Mouse (Mus musculus) monocyte, adult 2 months (primary cell): ENCODE measurements at regions not wholly inside any gene's neighbourhood (a gene's known extent, or its start where the extent isn't known, plus 50 kb on each side); places are given as distances from the start of the nearest gene placed in this dataset.

ENCODE experiments used
- DNase-seq, 2 experiments: peaks; one replicate each; pipeline ENCODE4 v3.0.0; 2022; ENCODE audit warnings: low spot score in 2 of 2, low read depth in 1 of 2

DNA sequence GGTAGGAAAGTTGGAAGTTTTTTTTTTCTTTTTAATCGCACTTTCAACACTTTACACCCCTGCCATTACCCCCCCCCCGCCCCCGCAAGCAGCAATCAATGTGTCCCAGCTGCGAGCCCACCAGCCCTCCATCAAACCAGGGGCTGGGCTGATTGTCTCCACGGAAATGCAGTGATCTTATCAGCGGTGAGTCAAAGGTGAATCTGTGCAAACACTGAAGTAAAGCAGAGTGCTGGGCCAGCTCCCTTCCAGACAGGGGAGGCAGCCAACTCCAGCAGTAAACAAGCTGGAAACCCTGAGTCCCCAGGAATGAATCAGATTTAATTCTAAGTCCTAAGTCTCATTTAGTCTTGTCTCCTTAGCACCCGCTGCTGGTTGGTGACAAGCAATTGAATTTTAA, 234.3 kb upstream of the Gpc5 start:
- no peak for DNase-seq

DNA sequence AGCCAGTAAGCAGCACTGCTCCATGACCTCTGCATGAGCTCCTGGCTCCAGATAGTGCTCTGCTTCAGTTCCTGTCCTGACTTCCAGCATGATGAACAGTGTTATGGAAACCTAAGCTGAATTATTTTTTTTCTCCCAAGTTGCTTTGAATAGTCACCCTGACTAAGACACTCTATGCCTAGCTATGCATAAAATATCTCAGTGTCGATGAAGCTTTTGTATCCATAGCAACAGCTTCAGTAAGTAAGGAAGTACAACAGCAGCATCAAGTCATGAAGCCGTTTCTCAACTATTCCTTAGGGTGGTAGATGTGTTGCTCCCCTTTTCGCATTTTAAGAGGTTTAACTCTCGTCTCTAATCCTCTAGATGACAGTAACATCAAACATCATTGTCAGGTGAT, 228.4 kb upstream of the Gpc5 start:
- DNase-seq, result no peak

DNA sequence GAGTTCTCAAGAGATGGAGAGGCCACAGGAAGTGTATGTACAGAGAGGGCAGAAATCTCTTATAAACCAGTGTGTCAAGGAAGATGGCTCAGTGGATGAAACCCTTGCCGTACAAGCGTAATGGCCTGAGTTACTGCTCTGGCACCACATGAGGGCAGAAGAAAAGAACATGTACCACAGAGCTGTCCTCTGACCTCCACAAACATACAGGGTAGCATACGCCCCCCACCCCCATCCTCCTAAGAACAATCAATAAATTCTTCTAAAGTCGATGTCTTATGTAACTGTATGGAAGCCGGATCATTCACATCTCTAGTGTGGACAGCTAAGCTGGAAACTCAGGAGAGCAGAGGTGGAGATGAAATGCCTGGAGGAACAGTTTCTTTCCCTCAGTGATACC, 227.9 kb upstream of the Gpc5 start:
- DNase-seq, result no peak

DNA sequence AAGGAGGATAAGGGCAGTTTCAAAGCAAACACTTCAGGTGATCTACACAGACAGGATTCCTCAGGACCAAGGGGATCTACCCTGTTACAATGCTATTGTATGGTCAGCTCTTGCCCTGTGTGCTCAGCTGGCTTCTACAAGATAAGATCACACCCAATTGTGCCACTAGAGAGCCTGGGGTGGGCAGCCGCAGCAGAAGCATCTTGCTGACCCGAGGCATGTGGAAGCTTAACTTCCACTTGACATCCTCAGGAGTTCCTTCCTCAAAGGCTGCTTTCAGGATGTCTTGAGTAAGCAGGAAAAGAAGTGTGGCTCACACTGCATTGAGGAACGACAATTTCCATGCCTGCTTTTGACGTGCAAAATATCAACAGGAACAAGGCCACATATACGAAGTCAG, 222.8 kb upstream of the Gpc5 start:
- no peak for DNase-seq

DNA sequence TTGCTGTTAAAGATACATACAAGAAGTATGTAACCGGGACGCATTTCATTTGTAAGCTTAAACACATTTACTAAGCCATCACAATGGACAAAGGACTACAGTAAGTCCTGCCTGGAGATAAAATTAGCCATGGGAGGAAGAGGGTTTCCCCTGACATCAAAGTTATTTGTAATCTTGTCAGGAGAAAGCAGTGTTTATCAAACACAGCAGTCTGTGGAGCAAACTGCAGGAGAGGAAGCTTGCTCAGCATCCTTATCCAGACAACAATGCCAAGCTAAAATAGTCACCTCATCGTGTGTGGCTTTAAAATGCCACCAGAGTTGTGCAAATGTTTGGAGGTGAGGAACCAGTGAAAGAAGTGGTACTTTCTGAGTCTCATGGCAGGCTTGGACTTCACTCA, 216.9 kb upstream of the Gpc5 start:
- DNase-seq, result no peak

DNA sequence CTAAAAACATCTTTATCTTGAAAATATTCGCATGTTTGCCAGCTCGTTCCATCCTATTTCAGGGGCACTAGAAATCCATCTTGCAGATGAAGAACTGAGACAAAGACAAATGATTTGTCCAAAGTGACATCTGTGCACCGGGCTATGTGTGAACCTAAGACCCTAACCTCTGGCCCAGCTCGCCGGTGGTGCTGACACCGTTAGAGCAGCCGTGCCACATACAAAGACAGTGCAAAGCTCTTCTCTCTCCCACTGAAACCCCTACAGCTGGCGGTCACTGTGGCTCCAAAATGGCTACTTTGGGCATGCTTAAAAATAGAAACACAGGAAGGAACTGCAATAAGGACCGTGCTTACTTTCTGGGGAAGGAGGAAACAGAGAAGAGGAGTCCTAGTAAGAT, 215.6 kb upstream of the Gpc5 start:
- no peak for DNase-seq

DNA sequence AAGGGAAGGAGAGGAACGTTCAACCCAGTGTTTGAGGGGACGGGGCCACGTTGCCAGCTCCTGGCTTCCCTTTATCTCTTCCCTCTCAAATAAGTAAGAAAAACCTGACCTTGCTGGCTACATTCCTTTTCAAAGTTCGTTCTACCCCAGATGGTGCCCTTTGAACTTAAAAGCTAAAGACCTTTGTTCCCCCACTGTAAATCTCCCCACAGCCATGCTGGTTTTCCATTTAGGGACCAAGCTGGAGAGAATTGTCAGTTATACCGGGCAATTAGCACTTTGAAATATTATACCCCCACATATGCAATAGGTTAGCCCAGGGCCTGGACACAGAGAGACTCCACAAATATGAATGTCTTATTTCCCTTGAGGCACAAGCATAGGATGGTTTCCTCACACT, 214.5 kb upstream of the Gpc5 start:
- DNase-seq, result no peak

DNA sequence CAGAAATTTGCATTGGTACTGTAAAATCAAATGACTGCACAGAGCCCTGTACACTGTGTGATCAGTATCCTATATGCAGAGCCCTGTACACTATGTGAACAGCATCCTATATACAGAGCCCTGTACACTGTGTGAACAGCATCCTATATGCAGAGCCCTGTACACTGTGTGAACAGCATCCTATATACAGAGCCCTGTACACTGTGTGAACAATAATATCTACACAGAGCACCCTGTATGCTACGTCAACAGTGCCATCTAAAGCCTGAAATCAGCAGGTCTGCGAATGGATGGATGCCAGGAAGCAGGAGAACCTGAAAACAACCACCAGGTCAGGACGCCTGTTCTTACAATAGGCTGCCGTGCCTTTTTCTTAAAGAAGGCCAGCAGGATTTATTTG, 211.7 kb upstream of the Gpc5 start:
- DNase-seq, result no peak

DNA sequence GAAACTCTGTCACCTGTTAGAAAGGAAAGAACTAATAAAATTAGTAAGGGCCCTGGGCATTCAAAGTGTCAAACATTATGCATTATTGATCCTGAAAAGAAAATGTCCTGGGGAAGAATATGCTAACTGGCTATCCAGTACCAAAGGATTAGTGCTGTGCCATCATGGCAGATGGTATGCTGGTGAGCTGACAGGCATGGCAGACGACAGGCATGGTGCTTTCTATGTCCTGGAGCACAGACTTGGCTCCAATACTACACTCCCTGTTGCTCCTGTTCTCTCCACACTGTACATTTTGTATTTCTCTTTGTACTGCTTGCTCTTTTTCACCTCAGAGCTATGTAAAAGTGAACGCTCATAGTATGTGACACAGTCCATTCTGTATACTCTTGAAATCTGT, 187.9 kb upstream of the Gpc5 start:
- no peak for DNase-seq

DNA sequence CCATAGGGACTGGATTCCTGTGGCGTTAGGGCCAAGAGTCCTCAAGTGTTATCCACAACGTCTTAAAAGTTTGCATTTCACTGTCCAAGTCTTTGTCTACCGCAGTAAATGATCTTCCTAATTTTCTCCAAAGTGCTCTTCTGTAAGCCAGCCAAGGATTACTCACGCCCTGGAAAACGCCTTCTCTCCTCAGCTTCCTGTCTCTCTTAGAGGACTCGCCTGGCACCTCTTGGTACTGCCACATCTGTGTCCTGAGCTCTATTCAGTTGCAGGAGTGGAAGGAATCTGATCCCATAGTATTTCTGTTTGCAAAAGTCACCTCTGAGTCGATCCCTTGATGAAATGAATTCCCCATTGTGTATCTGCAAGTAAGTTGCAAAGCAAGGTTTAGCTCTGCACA, 179.7 kb upstream of the Gpc5 start:
- DNase-seq, result no peak

DNA sequence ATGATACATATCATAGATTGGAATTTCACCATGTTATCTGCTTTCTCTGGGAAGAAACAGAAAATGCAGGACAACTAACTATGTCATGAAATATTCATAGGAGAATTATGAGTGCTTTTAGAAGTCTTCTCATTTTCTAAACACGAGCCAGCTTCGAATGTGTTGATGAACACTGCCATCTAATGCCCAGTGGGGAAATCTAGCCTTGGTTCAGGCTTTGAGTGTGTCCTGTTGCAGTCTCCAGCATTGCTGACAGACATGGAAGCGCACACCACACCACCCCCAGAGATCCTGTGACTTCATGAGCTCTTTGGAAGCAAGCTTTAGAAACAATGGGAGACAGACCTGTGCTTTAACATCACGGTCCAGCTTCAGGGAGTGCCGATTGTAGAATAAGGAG, 178.8 kb upstream of the Gpc5 start:
- DNase-seq, result no peak

DNA sequence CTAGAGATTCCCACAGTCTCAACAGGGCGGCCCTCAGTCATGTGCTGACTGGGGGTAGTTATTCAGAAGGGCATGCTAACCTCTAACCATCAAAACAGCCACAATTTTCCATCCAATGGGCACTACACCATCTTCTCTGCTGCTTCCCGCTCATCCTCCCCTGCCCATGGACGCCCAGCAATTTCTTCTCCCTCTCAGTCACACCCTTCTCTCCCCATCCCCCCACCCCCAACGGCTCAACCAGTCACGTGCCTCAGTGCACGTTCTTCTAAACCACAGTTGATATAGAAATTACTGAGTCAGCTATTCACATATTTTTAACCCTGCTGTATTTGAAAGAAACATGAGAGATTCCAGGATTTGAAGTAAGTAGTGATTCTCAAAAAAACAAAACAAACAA, 146.3 kb upstream of the Gpc5 start:
- DNase-seq, result no peak

DNA sequence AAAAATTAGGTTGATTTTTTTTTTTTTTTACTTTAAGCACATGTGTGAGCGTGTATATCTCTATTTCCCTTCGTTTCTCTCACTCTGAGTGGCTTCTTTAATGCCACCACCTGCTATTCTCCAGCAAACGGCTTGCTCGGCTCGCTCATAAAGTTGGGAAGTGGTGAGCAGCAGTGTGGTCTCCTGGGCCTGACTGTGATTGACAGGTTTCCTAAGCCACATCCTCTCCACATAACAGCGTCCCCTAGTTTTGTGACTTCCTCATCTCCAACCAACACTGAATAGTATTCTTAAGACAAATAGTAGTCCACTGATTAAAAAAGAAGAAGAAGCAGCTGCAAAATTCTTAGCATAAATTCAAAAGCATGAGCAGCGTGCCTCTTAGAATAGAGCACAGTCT, 145.7 kb upstream of the Gpc5 start:
- no peak for DNase-seq

DNA sequence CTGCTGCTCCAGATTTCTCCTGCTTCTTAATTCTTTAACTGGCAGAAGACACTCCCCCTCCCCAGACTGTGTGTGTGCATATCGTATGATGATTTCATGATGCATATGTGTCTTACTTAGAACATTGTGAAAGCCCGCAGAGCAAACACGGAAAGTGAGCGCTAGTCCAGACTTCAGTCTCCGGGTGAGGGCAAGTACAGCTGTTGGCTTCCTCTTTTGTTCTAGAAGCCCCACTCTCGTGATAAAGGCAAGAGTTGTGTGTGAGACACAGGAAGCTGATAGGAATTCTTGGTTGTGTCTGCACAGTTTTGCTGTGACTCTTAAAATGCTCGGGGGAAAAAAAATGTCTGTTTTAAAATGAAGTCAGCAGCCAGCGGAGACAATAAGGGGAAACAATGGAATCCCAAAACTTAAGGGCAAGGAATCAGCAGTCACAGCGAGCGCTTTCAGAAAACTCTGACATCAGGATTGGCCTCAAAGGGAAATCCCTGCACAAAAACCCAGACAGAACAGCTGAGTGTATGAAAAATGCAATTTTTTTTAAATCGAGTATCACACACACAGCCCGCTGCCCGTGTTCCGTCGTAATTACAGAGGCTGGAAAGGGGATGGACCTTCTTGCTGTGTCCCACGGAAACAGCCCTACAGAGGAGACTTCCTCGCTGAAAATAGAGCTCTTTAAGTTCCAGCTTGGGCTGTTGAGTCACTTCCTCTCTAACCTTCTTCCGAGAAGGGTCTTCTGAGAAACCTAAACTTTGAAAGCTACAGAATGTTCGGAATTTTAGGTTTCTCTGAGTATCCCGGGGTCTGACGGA, 143.5 kb upstream of the Gpc5 start:
- peak in 1 of 2 experiments; percentile 2 for DNase-seq

DNA sequence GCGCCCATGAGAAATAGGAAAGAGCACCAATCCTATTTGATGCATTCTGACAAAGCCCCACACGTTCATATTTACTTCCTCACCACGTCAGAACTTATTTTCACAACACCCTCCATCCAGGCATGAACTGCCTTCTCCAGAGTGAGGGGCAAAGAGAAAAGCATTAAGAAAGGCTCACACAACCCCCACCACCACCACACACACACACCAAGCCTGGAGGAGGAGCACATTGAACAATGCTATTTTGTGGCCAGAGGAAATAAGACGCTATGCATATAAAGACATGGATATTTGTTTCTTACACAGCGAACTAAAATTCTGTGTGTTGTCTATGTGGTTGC, 142.9 kb upstream of the Gpc5 start:
- DNase-seq, result no peak

DNA sequence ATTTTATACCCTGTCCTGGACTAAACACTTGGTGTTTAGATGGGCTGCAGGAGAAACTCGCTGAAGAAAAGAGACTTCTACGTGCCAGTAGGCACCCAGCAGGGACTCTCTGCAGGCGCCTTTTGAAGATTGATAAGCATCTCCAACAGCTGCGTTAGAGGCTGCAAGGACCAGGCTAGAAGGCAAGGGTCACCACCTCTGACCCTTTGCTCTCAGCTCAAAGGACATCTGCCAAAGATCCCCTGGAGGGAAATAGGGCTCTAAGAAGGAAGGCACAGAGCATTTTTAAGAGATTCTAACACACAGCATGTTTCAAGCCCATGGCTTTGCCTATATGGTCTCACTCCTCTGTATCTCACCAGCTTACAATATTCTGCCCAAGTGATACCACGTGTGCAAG, 139.7 kb upstream of the Gpc5 start:
- DNase-seq, result no peak

DNA sequence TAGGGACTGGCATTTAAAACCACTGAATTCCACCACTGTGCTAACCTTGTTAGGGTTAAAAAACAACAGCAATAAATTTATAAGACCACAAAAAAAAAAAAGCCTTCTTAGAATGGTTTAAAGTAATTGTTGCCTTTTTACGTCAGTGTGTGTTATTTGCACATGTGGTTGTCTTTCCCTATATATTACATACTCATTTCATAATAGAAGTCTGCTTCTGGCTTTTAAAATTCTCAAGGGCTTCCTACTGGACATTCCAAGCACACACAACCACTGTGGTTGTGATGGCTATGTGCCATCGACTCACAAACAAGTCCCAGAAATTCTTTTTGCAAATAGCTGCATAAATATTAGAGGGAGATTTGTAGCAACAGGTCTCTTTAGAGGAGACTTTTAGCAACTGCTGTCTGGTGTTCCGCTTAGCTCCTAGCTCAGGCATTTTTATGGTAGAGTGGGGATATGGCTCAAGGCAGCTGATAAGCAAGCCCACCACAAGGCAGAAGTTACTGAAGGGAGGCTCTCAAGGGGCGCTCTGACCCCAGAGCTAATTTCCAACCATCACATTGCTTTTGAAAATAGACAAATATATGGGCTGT, 138.8 kb upstream of the Gpc5 start:
- DNase-seq, result no peak

DNA sequence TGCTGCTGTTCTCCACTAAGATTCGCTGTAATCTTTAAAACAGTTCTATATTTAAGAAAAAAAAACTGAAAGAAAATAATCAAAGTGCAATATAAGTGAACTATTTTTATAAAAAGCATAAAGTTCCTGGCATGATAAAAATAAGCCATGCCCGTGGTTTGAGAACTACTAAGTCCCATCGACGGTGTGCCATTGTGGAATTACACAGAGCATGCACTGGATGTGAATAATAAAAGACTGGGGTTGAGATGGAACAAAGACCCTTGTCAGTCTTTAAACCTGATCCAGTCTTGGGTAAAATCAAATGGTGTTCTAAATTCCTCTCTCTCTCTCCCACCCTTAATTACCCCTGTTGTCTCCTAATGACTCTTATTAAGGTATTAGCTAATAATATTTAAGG, 137.7 kb upstream of the Gpc5 start:
- no peak for DNase-seq

DNA sequence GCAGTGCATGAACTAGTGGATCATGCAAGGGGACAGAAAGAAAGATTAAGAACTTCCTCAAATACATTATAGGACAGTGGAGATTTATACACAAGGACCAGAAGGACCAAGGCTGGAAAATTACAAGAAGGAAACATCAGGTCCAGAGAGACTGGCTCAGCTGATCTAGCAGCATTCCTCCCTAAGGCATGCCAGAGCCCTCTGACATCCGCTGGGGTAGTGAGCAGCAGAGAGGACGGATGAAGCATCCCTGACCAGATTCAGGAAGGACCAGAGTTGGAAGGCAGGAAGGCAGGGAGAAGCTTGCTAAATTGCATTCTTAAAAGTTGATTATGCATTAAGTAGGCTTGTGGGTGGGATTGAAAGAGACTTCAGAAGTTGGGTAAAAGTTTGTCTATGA, 136.4 kb upstream of the Gpc5 start:
- DNase-seq, result no peak

DNA sequence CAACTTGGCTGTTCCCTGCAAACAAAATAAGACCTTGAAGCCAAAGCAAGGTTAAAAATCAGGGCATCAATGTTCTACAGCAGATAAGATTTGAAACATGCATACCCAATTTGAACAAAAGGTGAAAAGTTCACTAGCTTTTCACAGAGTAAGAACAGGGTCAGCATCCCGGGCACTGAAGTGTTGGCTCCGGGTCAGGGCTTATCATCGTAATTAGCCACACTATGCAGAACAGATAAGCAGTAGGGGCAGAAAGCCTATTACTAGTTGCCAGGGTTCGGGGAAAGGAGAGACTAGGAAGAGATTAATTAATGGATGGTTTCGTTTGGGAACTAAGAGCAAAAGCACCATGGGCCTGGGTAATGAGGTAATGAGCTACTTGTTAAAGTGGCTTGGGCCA, 131.7 kb upstream of the Gpc5 start:
- no peak for DNase-seq

DNA sequence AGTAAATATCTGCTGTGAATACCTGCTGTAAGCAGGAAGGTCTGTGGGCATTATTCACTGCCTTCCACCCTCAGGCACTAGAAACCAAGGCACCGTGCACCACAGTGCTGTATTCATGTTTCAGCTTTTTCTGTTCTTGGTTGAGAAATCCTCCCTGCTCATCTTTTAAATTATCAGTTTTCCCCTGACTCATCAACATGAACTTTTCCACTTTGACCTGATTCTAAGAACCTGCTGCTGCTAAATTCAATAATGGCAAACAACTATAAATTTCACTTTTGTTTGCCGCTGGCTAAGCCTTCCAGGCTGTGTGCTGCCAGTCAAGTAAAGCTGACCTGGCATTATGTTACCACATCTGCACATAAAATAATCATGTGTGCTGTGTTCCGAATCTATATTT, 126.1 kb upstream of the Gpc5 start:
- no peak for DNase-seq

DNA sequence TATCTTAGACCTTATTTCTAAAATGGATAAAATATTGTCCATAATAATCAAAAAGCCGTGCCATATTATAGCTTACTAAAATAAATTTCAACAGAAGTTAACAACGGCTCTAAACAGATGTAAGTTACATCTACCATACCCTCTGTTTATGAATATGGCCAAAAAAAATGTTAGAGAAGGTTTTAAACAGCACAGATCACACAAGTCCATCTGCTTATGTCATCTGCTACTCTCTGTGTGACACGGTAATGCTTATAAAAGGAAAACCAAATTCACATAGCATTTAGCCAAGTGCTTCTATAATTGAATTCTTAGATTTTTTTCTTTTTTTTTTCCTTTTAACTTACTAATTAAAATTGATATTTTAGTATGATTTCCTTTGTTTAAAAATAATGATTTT, 123.0 kb upstream of the Gpc5 start:
- no peak for DNase-seq

DNA sequence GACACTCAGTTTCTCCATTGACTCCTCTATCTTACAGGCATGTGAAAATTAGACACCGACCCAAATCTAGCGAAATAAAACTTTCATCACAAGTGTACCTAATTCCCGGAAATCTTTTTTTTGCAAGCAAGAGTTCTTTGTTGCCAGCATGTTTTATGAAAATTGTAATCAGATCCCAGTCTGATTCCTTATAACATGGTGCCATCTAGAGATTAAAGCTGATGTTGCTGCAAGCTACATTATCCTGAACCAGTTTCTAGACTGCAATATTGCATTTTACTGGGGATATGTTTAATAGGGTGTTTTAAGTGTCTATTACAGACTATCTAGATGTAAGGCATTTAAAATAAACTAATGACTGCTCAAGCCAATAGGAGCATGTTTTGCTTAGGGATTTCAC, 110.9 kb upstream of the Gpc5 start:
- DNase-seq, result no peak
